ENCODE assay signal across 21 mouse cellular contexts in the genomic region with DNA sequence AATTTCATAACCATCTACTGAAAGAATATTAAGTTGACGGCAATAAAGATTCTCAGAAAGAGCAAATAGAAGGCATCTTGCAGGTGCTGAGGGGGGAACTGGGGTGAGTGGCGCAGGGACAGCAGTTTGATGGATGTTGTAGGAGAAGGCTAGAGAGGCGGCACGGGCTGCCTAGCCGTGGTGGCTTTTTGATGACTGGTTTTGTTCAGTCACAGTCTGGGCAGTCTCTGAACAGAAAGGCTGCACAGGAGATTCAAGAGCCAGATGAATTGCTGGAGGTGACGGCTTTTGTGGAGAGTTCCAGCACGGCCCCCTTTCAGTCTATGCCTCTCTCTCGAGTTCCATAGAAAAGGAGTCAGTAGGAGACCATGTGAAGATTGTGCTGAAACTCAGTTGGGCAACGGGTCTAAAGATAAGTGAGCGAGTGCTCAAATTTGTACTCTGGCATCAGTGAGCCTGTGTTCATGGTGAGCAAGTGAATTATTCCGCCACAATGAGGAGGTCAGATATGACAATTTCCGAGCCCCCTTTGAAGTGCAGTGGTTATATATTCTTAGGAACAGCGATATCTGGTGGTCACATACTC.
DNase-seq lines count a peak whose midpoint lies in the region; ATAC-seq lines count a peak whose summit lies in the region.
"Had no signal": no experiment of that assay in that cellular context is flagged by ENCODE, and none has a peak within 500 bp of the region (broad histone marks: within the 10 kb centered on the region; RNA-seq: fewer than 3 reads in every experiment).

No protein-coding gene starts in this region.

- no peak overlapping the region for H3K9ac ChIP-seq in forebrain, embryonic 14.5 days (ENCODE audit: low read length)
- H3K9ac ChIP-seq in forebrain, embryonic 16.5 days (replicated peaks; ENCODE audit: low read depth, low read length) = no peak overlapping the region
- no peak overlapping the region for H3K9ac ChIP-seq in hindbrain, embryonic 15.5 days
- no peak overlapping the region for H3K9ac ChIP-seq in hindbrain, embryonic 16.5 days (ENCODE audit: low read depth, low read length)
- no peak overlapping the region for H3K9ac ChIP-seq in neural tube, embryonic 12.5 days
- H3K9ac ChIP-seq: embryonic facial prominence, embryonic 12.5 days; intestine, embryonic 15.5 days; liver, embryonic 15.5 days; lung, embryonic 15.5 days had no signal

- 51% methylated on average over 13 of the region's 13 CpGs for WGBS in forebrain, embryonic 14.5 days
- 47% methylated on average over 13 of the region's 13 CpGs for WGBS in forebrain, embryonic 16.5 days
- 43% methylated on average over 13 of the region's 13 CpGs for WGBS in hindbrain, embryonic 15.5 days
- 62% methylated on average over 13 of the region's 13 CpGs for WGBS in hindbrain, embryonic 10.5 days
- 38% methylated on average over 13 of the region's 13 CpGs for WGBS in hindbrain, embryonic 16.5 days
- 44% methylated on average over 13 of the region's 13 CpGs for WGBS in neural tube, embryonic 12.5 days

- peak; percentile 28 for DNase-seq in forebrain, embryonic 14.5 days (ENCODE audit: low spot score)
- no peak for DNase-seq in hindbrain, embryonic 10.5 days (ENCODE audit: low spot score)
- DNase-seq: adrenal gland, adult 2 months; gastrocnemius, postnatal 36 days; heart, postnatal 4 days; kidney, adult 8-10 months; kidney, postnatal 10 days; liver; lung, postnatal 4 days; right cerebral cortex, postnatal 14 days had no signal

- H3K27ac ChIP-seq in forebrain, embryonic 14.5 days (ENCODE audit: low read depth, low read length) = no peak overlapping the region
- no peak overlapping the region for H3K27ac ChIP-seq in forebrain, embryonic 16.5 days (ENCODE audit: low read length)
- no peak overlapping the region for H3K27ac ChIP-seq in hindbrain, embryonic 15.5 days (replicated peaks)
- no peak overlapping the region for H3K27ac ChIP-seq in hindbrain, embryonic 10.5 days
- H3K27ac ChIP-seq in hindbrain, embryonic 16.5 days (ENCODE audit: low read depth, low read length) = no peak overlapping the region
- no peak overlapping the region for H3K27ac ChIP-seq in neural tube, embryonic 12.5 days
- H3K27ac ChIP-seq: embryonic facial prominence, embryonic 12.5 days; heart, embryonic 10.5 days; intestine, embryonic 15.5 days; limb, embryonic 10.5 days; liver, embryonic 15.5 days; lung, embryonic 15.5 days had no signal

- no peaks in the 10 kb centered on the region for H3K4me1 ChIP-seq in forebrain, embryonic 14.5 days (ENCODE audit: control insufficient read depth, insufficient read depth, low read length)
- peaks cover 3% of the 10 kb centered on the region; the same call in 1 of the 2 replicates for H3K4me1 ChIP-seq in forebrain, embryonic 16.5 days (replicated peaks; ENCODE audit: control insufficient read depth, insufficient read depth, low read length)
- peaks cover 20% of the 10 kb centered on the region for H3K4me1 ChIP-seq in hindbrain, embryonic 15.5 days (replicated peaks)
- H3K4me1 ChIP-seq in hindbrain, embryonic 10.5 days (replicated peaks) = peaks cover 12% of the 10 kb centered on the region
- peaks cover 8% of the 10 kb centered on the region for H3K4me1 ChIP-seq in hindbrain, embryonic 16.5 days (ENCODE audit: control insufficient read depth, insufficient read depth, low read depth, low read length)
- peaks cover 19% of the 10 kb centered on the region for H3K4me1 ChIP-seq in neural tube, embryonic 12.5 days
- H3K4me1 ChIP-seq: embryonic facial prominence, embryonic 12.5 days; intestine, embryonic 15.5 days; limb, embryonic 10.5 days; liver, embryonic 15.5 days had no signal

- H3K4me2 ChIP-seq in forebrain, embryonic 14.5 days (ENCODE audit: low read length) = no peak overlapping the region
- H3K4me2 ChIP-seq in forebrain, embryonic 16.5 days (ENCODE audit: low read length) = no peak overlapping the region
- no peak overlapping the region for H3K4me2 ChIP-seq in hindbrain, embryonic 15.5 days
- no peak overlapping the region for H3K4me2 ChIP-seq in hindbrain, embryonic 16.5 days (ENCODE audit: low read length)
- H3K4me2 ChIP-seq in neural tube, embryonic 12.5 days (replicated peaks) = no peak overlapping the region
- H3K4me2 ChIP-seq: embryonic facial prominence, embryonic 12.5 days; intestine, embryonic 15.5 days; liver, embryonic 15.5 days; lung, embryonic 15.5 days had no signal

- H3K27me3 ChIP-seq in forebrain, embryonic 14.5 days (replicated peaks; ENCODE audit: control insufficient read depth, insufficient read depth, low read length) = no peaks in the 10 kb centered on the region
- H3K27me3 ChIP-seq in forebrain, embryonic 16.5 days (replicated peaks; ENCODE audit: control insufficient read depth, insufficient read depth, low read length) = 0 out of 2 replicates have a peak, but pooled peaks cover 3% of the 10 kb centered on the region
- H3K27me3 ChIP-seq in hindbrain, embryonic 15.5 days = no peaks in the 10 kb centered on the region
- no peaks in the 10 kb centered on the region for H3K27me3 ChIP-seq in hindbrain, embryonic 10.5 days (ENCODE audit: insufficient read depth, poor library complexity, severe bottlenecking)
- no peaks in the 10 kb centered on the region for H3K27me3 ChIP-seq in hindbrain, embryonic 16.5 days (replicated peaks; ENCODE audit: control insufficient read depth, insufficient read depth, low read length)
- H3K27me3 ChIP-seq in neural tube, embryonic 12.5 days (replicated peaks) = no peaks in the 10 kb centered on the region
- H3K27me3 ChIP-seq: embryonic facial prominence, embryonic 12.5 days; intestine, embryonic 15.5 days; liver, embryonic 15.5 days; lung, embryonic 15.5 days had no signal

- no peaks in the 10 kb centered on the region for H3K36me3 ChIP-seq in forebrain, embryonic 14.5 days (ENCODE audit: control insufficient read depth, insufficient read depth, low read length)
- no peaks in the 10 kb centered on the region for H3K36me3 ChIP-seq in forebrain, embryonic 16.5 days (ENCODE audit: control insufficient read depth, insufficient read depth)
- H3K36me3 ChIP-seq in hindbrain, embryonic 15.5 days = no peaks in the 10 kb centered on the region
- H3K36me3 ChIP-seq in hindbrain, embryonic 10.5 days = no peaks in the 10 kb centered on the region
- H3K36me3 ChIP-seq in hindbrain, embryonic 16.5 days (ENCODE audit: control insufficient read depth, insufficient read depth, low read length) = no peaks in the 10 kb centered on the region
- H3K36me3 ChIP-seq in neural tube, embryonic 12.5 days = no peaks in the 10 kb centered on the region
- H3K36me3 ChIP-seq: embryonic facial prominence, embryonic 12.5 days; heart, embryonic 10.5 days; intestine, embryonic 15.5 days; limb, embryonic 10.5 days; lung, embryonic 15.5 days had no signal

- no peak overlapping the region for H3K4me3 ChIP-seq in forebrain, embryonic 14.5 days (ENCODE audit: low read depth, low read length)
- H3K4me3 ChIP-seq in forebrain, embryonic 16.5 days (replicated peaks; ENCODE audit: low read length) = no peak overlapping the region
- no peak overlapping the region for H3K4me3 ChIP-seq in hindbrain, embryonic 15.5 days
- no peak overlapping the region for H3K4me3 ChIP-seq in hindbrain, embryonic 10.5 days
- no peak overlapping the region for H3K4me3 ChIP-seq in hindbrain, embryonic 16.5 days (ENCODE audit: low read length)
- no peak overlapping the region for H3K4me3 ChIP-seq in neural tube, embryonic 12.5 days
- H3K4me3 ChIP-seq: embryonic facial prominence, embryonic 12.5 days; heart, embryonic 10.5 days; intestine, embryonic 15.5 days; limb, embryonic 10.5 days; liver, embryonic 15.5 days; lung, embryonic 15.5 days had no signal

- no peak for ATAC-seq in forebrain, embryonic 14.5 days
- no peak for ATAC-seq in forebrain, embryonic 16.5 days
- ATAC-seq in hindbrain, embryonic 15.5 days (ENCODE audit: low FRiP score, low read depth) = peak; percentile 62; the same call in 1 of the 2 replicates
- peak; percentile 28; the same call in 1 of the 2 replicates for ATAC-seq in hindbrain, embryonic 16.5 days
- peak; percentile 56; the same call in 1 of the 2 replicates for ATAC-seq in neural tube, embryonic 12.5 days (ENCODE audit: low FRiP score, low read depth)
- ATAC-seq in megakaryocyte, adult 5-6 weeks (ENCODE audit: poor library complexity, severe bottlenecking) = no peak

- H3K9me3 ChIP-seq in forebrain, embryonic 14.5 days (replicated peaks; ENCODE audit: control insufficient read depth, low read length) = no peaks in the 10 kb centered on the region
- no peaks in the 10 kb centered on the region for H3K9me3 ChIP-seq in forebrain, embryonic 16.5 days (ENCODE audit: control insufficient read depth, low read length)
- no peaks in the 10 kb centered on the region for H3K9me3 ChIP-seq in hindbrain, embryonic 15.5 days
- no peaks in the 10 kb centered on the region for H3K9me3 ChIP-seq in hindbrain, embryonic 10.5 days
- no peaks in the 10 kb centered on the region for H3K9me3 ChIP-seq in hindbrain, embryonic 16.5 days (ENCODE audit: control insufficient read depth, low read length)
- no peaks in the 10 kb centered on the region for H3K9me3 ChIP-seq in neural tube, embryonic 12.5 days
- H3K9me3 ChIP-seq: embryonic facial prominence, embryonic 12.5 days; heart, embryonic 10.5 days; intestine, embryonic 15.5 days; limb, embryonic 10.5 days; liver, embryonic 15.5 days; lung, embryonic 15.5 days had no signal

Comparison
In these comparisons a context has a peak if more than half of its experiments do, and no peak if none do; other contexts are left out.
1. ATAC-seq: peak in hindbrain, embryonic 15.5 days (single experiment), hindbrain, embryonic 16.5 days (single experiment) and neural tube, embryonic 12.5 days (single experiment); none in forebrain, embryonic 14.5 days (single experiment), forebrain, embryonic 16.5 days (single experiment) and megakaryocyte, adult 5-6 weeks (single experiment).